Mouse (Mus musculus): ENCODE data around the gene Rab8a. TPM values are rescaled to one million over a fixed set of nuclear protein-coding genes. Genes with fewer than 3 reads are reported as not detected.

Rab8a gene
- polyA plus RNA-seq, 1 experiment from 2014 or later: 86.7 TPM

- Histone ChIP-seq H3K9me3 (replicated peaks; ENCODE audit: control insufficient read depth, low read length) (no peaks in the 10 kb centered on the region), H3K27me3 (replicated peaks; ENCODE audit: control insufficient read depth, insufficient read depth, low read length) (no peaks in the 10 kb centered on the region), H3K4me1 (ENCODE audit: control insufficient read depth, insufficient read depth, low read length) (no peaks in the 10 kb centered on the region), H3K4me3 (ENCODE audit: low read depth, low read length) (no peak overlapping the region), H3K36me3 (ENCODE audit: control insufficient read depth, insufficient read depth, low read length) (peaks cover 88% of the 10 kb centered on the region), H3K4me2 (ENCODE audit: low read length) (no peak overlapping the region), H3K27ac (ENCODE audit: low read depth, low read length) (no peak overlapping the region), H3K9ac (ENCODE audit: low read length) (no peak overlapping the region)
- WGBS: 95% methylated on average over 13 of the region's 13 CpGs
- ATAC-seq (no peak), DNase-seq (ENCODE audit: low spot score) (no peak)
These were observed 17.7 kb upstream of the Rab8a start for GRCm38 (mm10) chr8:72143256-72143824.

GRCm38 (mm10) chr8:72144345-72144975 lies 16.5 kb upstream of the Rab8a start:
- no peak overlapping the region for H3K4me3 ChIP-seq (ENCODE audit: low read depth, low read length)
- WGBS: 92% methylated on average over 5 of the region's 5 CpGs
- no peak overlapping the region for H3K9ac ChIP-seq (ENCODE audit: low read length)
- H3K4me2 ChIP-seq (ENCODE audit: low read length): no peak overlapping the region
- no peaks in the 10 kb centered on the region for H3K27me3 ChIP-seq (replicated peaks; ENCODE audit: control insufficient read depth, insufficient read depth, low read length)
- peaks cover 87% of the 10 kb centered on the region for H3K36me3 ChIP-seq (ENCODE audit: control insufficient read depth, insufficient read depth, low read length)
- no peak for ATAC-seq
- H3K4me1 ChIP-seq (ENCODE audit: control insufficient read depth, insufficient read depth, low read length): no peaks in the 10 kb centered on the region
- H3K9me3 ChIP-seq (replicated peaks; ENCODE audit: control insufficient read depth, low read length): no peaks in the 10 kb centered on the region
- H3K27ac ChIP-seq (ENCODE audit: low read depth, low read length): no peak overlapping the region
- no peak for DNase-seq (ENCODE audit: low spot score)

GRCm38 (mm10) chr8:72145511-72145910 lies 15.5 kb upstream of the Rab8a start:
- ATAC-seq (no peak), DNase-seq (ENCODE audit: low spot score) (no peak)
- Histone ChIP-seq H3K36me3 (ENCODE audit: control insufficient read depth, insufficient read depth, low read length) (peaks cover 88% of the 10 kb centered on the region), H3K4me3 (ENCODE audit: low read depth, low read length) (no peak overlapping the region), H3K4me1 (ENCODE audit: control insufficient read depth, insufficient read depth, low read length) (no peaks in the 10 kb centered on the region), H3K4me2 (ENCODE audit: low read length) (no peak overlapping the region), H3K27me3 (replicated peaks; ENCODE audit: control insufficient read depth, insufficient read depth, low read length) (no peaks in the 10 kb centered on the region), H3K9me3 (replicated peaks; ENCODE audit: control insufficient read depth, low read length) (no peaks in the 10 kb centered on the region), H3K9ac (ENCODE audit: low read length) (no peak overlapping the region), H3K27ac (ENCODE audit: low read depth, low read length) (no peak overlapping the region)
- WGBS: 93% methylated on average over 3 of the region's 3 CpGs

- H3K4me2 ChIP-seq (ENCODE audit: low read length): no peak overlapping the region
- no peak for DNase-seq (ENCODE audit: low spot score)
- WGBS: 79% methylated on average over 1 of the region's 1 CpGs
- H3K9me3 ChIP-seq (replicated peaks; ENCODE audit: control insufficient read depth, low read length): no peaks in the 10 kb centered on the region
- H3K4me3 ChIP-seq (ENCODE audit: low read depth, low read length): no peak overlapping the region
- H3K4me1 ChIP-seq (ENCODE audit: control insufficient read depth, insufficient read depth, low read length): no peaks in the 10 kb centered on the region
- peaks cover 87% of the 10 kb centered on the region for H3K36me3 ChIP-seq (ENCODE audit: control insufficient read depth, insufficient read depth, low read length)
- H3K27ac ChIP-seq (ENCODE audit: low read depth, low read length): no peak overlapping the region
- no peaks in the 10 kb centered on the region for H3K27me3 ChIP-seq (replicated peaks; ENCODE audit: control insufficient read depth, insufficient read depth, low read length)
- no peak overlapping the region for H3K9ac ChIP-seq (ENCODE audit: low read length)
- ATAC-seq: no peak
These were observed 14.9 kb upstream of the Rab8a start for GRCm38 (mm10) chr8:72146056-72146455.

GRCm38 (mm10) chr8:72146556-72146955 lies 14.4 kb upstream of the Rab8a start:
- Histone ChIP-seq H3K36me3 (ENCODE audit: control insufficient read depth, insufficient read depth, low read length) (peaks cover 87% of the 10 kb centered on the region), H3K9ac (ENCODE audit: low read length) (no peak overlapping the region), H3K27me3 (replicated peaks; ENCODE audit: control insufficient read depth, insufficient read depth, low read length) (no peaks in the 10 kb centered on the region), H3K9me3 (replicated peaks; ENCODE audit: control insufficient read depth, low read length) (no peaks in the 10 kb centered on the region), H3K4me1 (ENCODE audit: control insufficient read depth, insufficient read depth, low read length) (no peaks in the 10 kb centered on the region), H3K4me2 (ENCODE audit: low read length) (no peak overlapping the region), H3K4me3 (ENCODE audit: low read depth, low read length) (no peak overlapping the region), H3K27ac (ENCODE audit: low read depth, low read length) (no peak overlapping the region)
- 99% methylated on average over 3 of the region's 3 CpGs for WGBS
- DNase-seq (ENCODE audit: low spot score): no peak
- ATAC-seq: no peak

GRCm38 (mm10) chr8:72147266-72147665 lies 13.7 kb upstream of the Rab8a start:
- Histone ChIP-seq H3K36me3 (ENCODE audit: control insufficient read depth, insufficient read depth, low read length) (peaks cover 87% of the 10 kb centered on the region), H3K4me2 (ENCODE audit: low read length) (no peak overlapping the region), H3K4me3 (ENCODE audit: low read depth, low read length) (no peak overlapping the region), H3K9ac (ENCODE audit: low read length) (no peak overlapping the region), H3K4me1 (ENCODE audit: control insufficient read depth, insufficient read depth, low read length) (no peaks in the 10 kb centered on the region), H3K27ac (ENCODE audit: low read depth, low read length) (no peak overlapping the region), H3K9me3 (replicated peaks; ENCODE audit: control insufficient read depth, low read length) (no peaks in the 10 kb centered on the region), H3K27me3 (replicated peaks; ENCODE audit: control insufficient read depth, insufficient read depth, low read length) (no peaks in the 10 kb centered on the region)
- ATAC-seq (no peak), DNase-seq (ENCODE audit: low spot score) (no peak)
- 89% methylated on average over 2 of the region's 2 CpGs for WGBS

- no peaks in the 10 kb centered on the region for H3K9me3 ChIP-seq (replicated peaks; ENCODE audit: control insufficient read depth, low read length)
- peaks cover 81% of the 10 kb centered on the region for H3K36me3 ChIP-seq (ENCODE audit: control insufficient read depth, insufficient read depth, low read length)
- H3K27ac ChIP-seq (ENCODE audit: low read depth, low read length): no peak overlapping the region
- H3K27me3 ChIP-seq (replicated peaks; ENCODE audit: control insufficient read depth, insufficient read depth, low read length): no peaks in the 10 kb centered on the region
- 96% methylated on average over 1 of the region's 1 CpGs for WGBS
- no peak overlapping the region for H3K4me3 ChIP-seq (ENCODE audit: low read depth, low read length)
- H3K4me2 ChIP-seq (ENCODE audit: low read length): no peak overlapping the region
- H3K4me1 ChIP-seq (ENCODE audit: control insufficient read depth, insufficient read depth, low read length): no peaks in the 10 kb centered on the region
- no peak for DNase-seq (ENCODE audit: low spot score)
- H3K9ac ChIP-seq (ENCODE audit: low read length): no peak overlapping the region
- ATAC-seq: no peak
These were observed 11.9 kb upstream of the Rab8a start for GRCm38 (mm10) chr8:72149056-72149455.

GRCm38 (mm10) chr8:72151418-72152078 lies 9.5 kb upstream of the Rab8a start:
- Histone ChIP-seq H3K36me3 (ENCODE audit: control insufficient read depth, insufficient read depth, low read length) (peaks cover 59% of the 10 kb centered on the region), H3K9ac (ENCODE audit: low read length) (no peak overlapping the region), H3K4me1 (ENCODE audit: control insufficient read depth, insufficient read depth, low read length) (no peaks in the 10 kb centered on the region), H3K9me3 (replicated peaks; ENCODE audit: control insufficient read depth, low read length) (no peaks in the 10 kb centered on the region), H3K4me2 (ENCODE audit: low read length) (no peak overlapping the region), H3K27ac (ENCODE audit: low read depth, low read length) (no peak overlapping the region), H3K4me3 (ENCODE audit: low read depth, low read length) (no peak overlapping the region), H3K27me3 (replicated peaks; ENCODE audit: control insufficient read depth, insufficient read depth, low read length) (no peaks in the 10 kb centered on the region)
- DNase-seq (ENCODE audit: low spot score): no peak
- WGBS: 78% methylated on average over 3 of the region's 3 CpGs
- ATAC-seq: no peak

- DNase-seq (ENCODE audit: low spot score): no peak
- no peak overlapping the region for H3K9ac ChIP-seq (ENCODE audit: low read length)
- no peaks in the 10 kb centered on the region for H3K9me3 ChIP-seq (replicated peaks; ENCODE audit: control insufficient read depth, low read length)
- no peak overlapping the region for H3K27ac ChIP-seq (ENCODE audit: low read depth, low read length)
- H3K4me1 ChIP-seq (ENCODE audit: control insufficient read depth, insufficient read depth, low read length): no peaks in the 10 kb centered on the region
- H3K36me3 ChIP-seq (ENCODE audit: control insufficient read depth, insufficient read depth, low read length): peaks cover 42% of the 10 kb centered on the region
- H3K27me3 ChIP-seq (replicated peaks; ENCODE audit: control insufficient read depth, insufficient read depth, low read length): no peaks in the 10 kb centered on the region
- ATAC-seq: no peak
- H3K4me2 ChIP-seq (ENCODE audit: low read length): no peak overlapping the region
- H3K4me3 ChIP-seq (ENCODE audit: low read depth, low read length): no peak overlapping the region
These were observed 7.6 kb upstream of the Rab8a start for GRCm38 (mm10) chr8:72153382-72153781.

All from forebrain, embryonic 14.5 days (tissue).